ENCODE assay signal across 17 mouse cellular contexts in genomic region chr9:116389781-116390180, GRCm38 (mm10).
DNase-seq lines count a peak whose midpoint lies in the region; ATAC-seq and TF ChIP-seq lines count a peak whose summit lies in the region.
"Had no signal": no experiment of that assay in that cellular context is flagged by ENCODE, and none has a peak within 500 bp of the region (broad histone marks: within the 10 kb centered on the region; RNA-seq: fewer than 3 reads in every experiment).

No protein-coding gene starts in this region.

- H3K4me3 ChIP-seq in hindbrain, embryonic 11.5 days (ENCODE audit: low read depth, low read length), result no peak overlapping the region
- no peak overlapping the region for H3K4me3 ChIP-seq in hindbrain, embryonic 14.5 days (replicated peaks; ENCODE audit: low read length)
- H3K4me3 ChIP-seq in midbrain, embryonic 11.5 days (ENCODE audit: low read depth, low read length), result no peak overlapping the region
- H3K4me3 ChIP-seq in midbrain, embryonic 16.5 days (ENCODE audit: low read depth, low read length), result no peak overlapping the region
- no peak overlapping the region for H3K4me3 ChIP-seq in forebrain, embryonic 11.5 days (ENCODE audit: low read depth, low read length)
- H3K4me3 ChIP-seq: forebrain, embryonic 12.5 days; limb, embryonic 15.5 days; neural tube, embryonic 15.5 days had no signal

- no peaks in the 10 kb centered on the region for H3K9me3 ChIP-seq in hindbrain, embryonic 11.5 days (ENCODE audit: control insufficient read depth, low read length)
- H3K9me3 ChIP-seq in hindbrain, embryonic 14.5 days (ENCODE audit: control insufficient read depth, low read length), result no peaks in the 10 kb centered on the region
- no peaks in the 10 kb centered on the region for H3K9me3 ChIP-seq in midbrain, embryonic 11.5 days (ENCODE audit: control insufficient read depth, low read length)
- H3K9me3 ChIP-seq in midbrain, embryonic 16.5 days (replicated peaks; ENCODE audit: control insufficient read depth, low read length, poor library complexity, severe bottlenecking), result no peaks in the 10 kb centered on the region
- no peaks in the 10 kb centered on the region for H3K9me3 ChIP-seq in forebrain, embryonic 11.5 days (ENCODE audit: control insufficient read depth, low read length)
- H3K9me3 ChIP-seq: forebrain, embryonic 12.5 days; limb, embryonic 15.5 days; neural tube, embryonic 15.5 days had no signal

- H3K9ac ChIP-seq in hindbrain, embryonic 11.5 days (ENCODE audit: low read depth, low read length), result no peak overlapping the region
- no peak overlapping the region for H3K9ac ChIP-seq in hindbrain, embryonic 14.5 days
- no peak overlapping the region for H3K9ac ChIP-seq in midbrain, embryonic 11.5 days (ENCODE audit: low read length)
- no peak overlapping the region for H3K9ac ChIP-seq in midbrain, embryonic 16.5 days (ENCODE audit: low read depth, low read length)
- no peak overlapping the region for H3K9ac ChIP-seq in forebrain, embryonic 11.5 days (ENCODE audit: low read length)
- H3K9ac ChIP-seq: forebrain, embryonic 12.5 days; limb, embryonic 15.5 days; neural tube, embryonic 15.5 days had no signal

- no peaks in the 10 kb centered on the region for H3K4me1 ChIP-seq in hindbrain, embryonic 11.5 days (replicated peaks; ENCODE audit: control insufficient read depth, insufficient read depth, low read length)
- H3K4me1 ChIP-seq in hindbrain, embryonic 14.5 days (replicated peaks; ENCODE audit: control insufficient read depth, insufficient read depth, low read length), result no peaks in the 10 kb centered on the region
- no peaks in the 10 kb centered on the region for H3K4me1 ChIP-seq in midbrain, embryonic 11.5 days (ENCODE audit: control insufficient read depth, insufficient read depth, low read length)
- no peaks in the 10 kb centered on the region for H3K4me1 ChIP-seq in midbrain, embryonic 16.5 days (ENCODE audit: control insufficient read depth, insufficient read depth, low read length)
- H3K4me1 ChIP-seq in forebrain, embryonic 11.5 days (replicated peaks; ENCODE audit: control insufficient read depth, insufficient read depth, low read length), result no peaks in the 10 kb centered on the region
- H3K4me1 ChIP-seq: forebrain, embryonic 12.5 days; neural tube, embryonic 15.5 days had no signal

- peak; percentile 30; the same call in 1 of the 2 replicates for TF ChIP-seq CTCF in brain, embryonic 14.5 days (IDR thresholded peaks at IDR 0.05; ENCODE audit: borderline replicate concordance, extremely low read depth, insufficient read depth, insufficient read length)

- 86% methylated on average over 3 of the region's 3 CpGs for WGBS in hindbrain, embryonic 11.5 days
- WGBS in hindbrain, embryonic 14.5 days, result 92% methylated on average over 3 of the region's 3 CpGs
- 80% methylated on average over 3 of the region's 3 CpGs for whole genome bisulfite sequencing in midbrain, embryonic 11.5 days
- 85% methylated on average over 3 of the region's 3 CpGs for WGBS in midbrain, embryonic 16.5 days
- WGBS in forebrain, embryonic 11.5 days, result 88% methylated on average over 3 of the region's 3 CpGs

- H3K36me3 ChIP-seq in hindbrain, embryonic 11.5 days (ENCODE audit: control insufficient read depth, insufficient read depth, low read length), result no peaks in the 10 kb centered on the region
- H3K36me3 ChIP-seq in hindbrain, embryonic 14.5 days (replicated peaks; ENCODE audit: control insufficient read depth, insufficient read depth), result no peaks in the 10 kb centered on the region
- no peaks in the 10 kb centered on the region for H3K36me3 ChIP-seq in midbrain, embryonic 11.5 days (ENCODE audit: control insufficient read depth, insufficient read depth, low read length)
- H3K36me3 ChIP-seq in midbrain, embryonic 16.5 days (ENCODE audit: control insufficient read depth, insufficient read depth, low read length), result no peaks in the 10 kb centered on the region
- H3K36me3 ChIP-seq in forebrain, embryonic 11.5 days (ENCODE audit: control insufficient read depth, insufficient read depth, low read length), result no peaks in the 10 kb centered on the region
- H3K36me3 ChIP-seq: forebrain, embryonic 12.5 days; limb, embryonic 15.5 days; neural tube, embryonic 15.5 days had no signal

- no peak for ATAC-seq in hindbrain, embryonic 11.5 days (ENCODE audit: low FRiP score)
- ATAC-seq in hindbrain, embryonic 14.5 days (ENCODE audit: low FRiP score), result no peak
- no peak for ATAC-seq in midbrain, embryonic 11.5 days (ENCODE audit: low FRiP score)
- ATAC-seq in midbrain, embryonic 16.5 days, result no peak
- no peak for ATAC-seq in forebrain, embryonic 11.5 days (replicated peaks; ENCODE audit: low FRiP score)
- ATAC-seq: inflammation-experienced regulatory T-cells, adult 6 months had no signal

- H3K4me2 ChIP-seq in hindbrain, embryonic 11.5 days (replicated peaks; ENCODE audit: low read depth, low read length), result no peak overlapping the region
- no peak overlapping the region for H3K4me2 ChIP-seq in hindbrain, embryonic 14.5 days (replicated peaks)
- no peak overlapping the region for H3K4me2 ChIP-seq in midbrain, embryonic 11.5 days
- H3K4me2 ChIP-seq in midbrain, embryonic 16.5 days (ENCODE audit: low read length), result no peak overlapping the region
- no peak overlapping the region for H3K4me2 ChIP-seq in forebrain, embryonic 11.5 days (ENCODE audit: low read depth, low read length, severe bottlenecking)
- H3K4me2 ChIP-seq: forebrain, embryonic 12.5 days; limb, embryonic 15.5 days; neural tube, embryonic 15.5 days had no signal

- no peak overlapping the region for H3K27ac ChIP-seq in hindbrain, embryonic 11.5 days (ENCODE audit: low read depth, low read length)
- no peak overlapping the region for H3K27ac ChIP-seq in hindbrain, embryonic 14.5 days
- H3K27ac ChIP-seq in midbrain, embryonic 11.5 days (ENCODE audit: low read depth, low read length), result no peak overlapping the region
- H3K27ac ChIP-seq in midbrain, embryonic 16.5 days (ENCODE audit: low read length), result no peak overlapping the region
- no peak overlapping the region for H3K27ac ChIP-seq in forebrain, embryonic 11.5 days (ENCODE audit: low read depth, low read length)
- H3K27ac ChIP-seq: forebrain, embryonic 12.5 days; limb, embryonic 15.5 days; neural tube, embryonic 15.5 days had no signal

- TF ChIP-seq POLR2A in brain, embryonic 14.5 days (IDR thresholded peaks at IDR 0.05; ENCODE audit: borderline replicate concordance, extremely low read depth, insufficient read depth, insufficient read length, poor library complexity, severe bottlenecking), result no peak

- peak; percentile 32 for DNase-seq in hindbrain, embryonic 11.5 days (ENCODE audit: low spot score)
- no peak for DNase-seq in hindbrain, embryonic 14.5 days (ENCODE audit: low spot score)
- peak; percentile 76 for DNase-seq in midbrain, embryonic 11.5 days (ENCODE audit: low spot score, missing footprints)
- DNase-seq in brain, embryonic 14.5 days (ENCODE audit: low read depth), result no peak
- no peak for DNase-seq in cerebellum, adult 11-12 months
- no peak for DNase-seq in forebrain, embryonic 11.5 days (ENCODE audit: low spot score)
- DNase-seq: cerebellum, postnatal 14 days; gastrocnemius, postnatal 25 days; heart, postnatal 10 days; kidney, postnatal 4 days; lung, postnatal 36 days; thymus, adult 2 months had no signal

- H3K27me3 ChIP-seq in hindbrain, embryonic 11.5 days (ENCODE audit: control insufficient read depth, insufficient read depth, low read length), result no peaks in the 10 kb centered on the region
- no peaks in the 10 kb centered on the region for H3K27me3 ChIP-seq in hindbrain, embryonic 14.5 days (ENCODE audit: control insufficient read depth, insufficient read depth, low read length)
- no peaks in the 10 kb centered on the region for H3K27me3 ChIP-seq in midbrain, embryonic 11.5 days (ENCODE audit: control insufficient read depth, insufficient read depth, low read length)
- H3K27me3 ChIP-seq in midbrain, embryonic 16.5 days (ENCODE audit: control insufficient read depth, insufficient read depth, low read depth, low read length), result no peaks in the 10 kb centered on the region
- no peaks in the 10 kb centered on the region for H3K27me3 ChIP-seq in forebrain, embryonic 11.5 days (ENCODE audit: control insufficient read depth, insufficient read depth, low read length)
- H3K27me3 ChIP-seq: forebrain, embryonic 12.5 days; limb, embryonic 15.5 days; neural tube, embryonic 15.5 days had no signal

Comparison
In these comparisons a context has a peak if more than half of its experiments do, and no peak if none do; other contexts are left out.
1. DNase-seq: peak in hindbrain, embryonic 11.5 days (single experiment) and midbrain, embryonic 11.5 days (single experiment); none in hindbrain, embryonic 14.5 days (single experiment), brain, embryonic 14.5 days (single experiment), cerebellum, adult 11-12 months (single experiment) and forebrain, embryonic 11.5 days (single experiment).